In the genomic region with DNA sequence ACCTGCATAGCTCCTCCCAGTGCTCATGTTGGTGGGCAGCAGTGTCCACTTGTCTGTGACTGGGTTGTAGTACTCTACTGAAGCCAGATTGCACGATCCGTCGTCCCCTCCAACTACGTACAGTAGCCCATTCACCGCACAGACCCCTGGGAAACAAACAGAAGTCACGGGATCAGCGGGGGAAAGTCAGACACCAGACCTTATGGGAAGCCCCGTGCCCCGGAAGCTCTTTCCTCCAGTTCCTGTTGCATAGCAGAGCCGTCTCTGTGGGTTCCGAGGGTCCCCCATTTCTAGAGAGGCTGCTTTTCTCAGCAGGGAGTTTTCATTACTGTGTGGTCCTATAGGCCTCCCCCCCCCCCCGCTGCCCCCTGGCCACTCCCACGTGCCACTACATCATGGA, we compare ENCODE assay signal across 18 mouse cellular contexts.
"Had no signal": no experiment of that assay in that cellular context is flagged by ENCODE, and none has a peak within 500 bp of the region (broad histone marks: within the 10 kb centered on the region; RNA-seq: fewer than 3 reads in every experiment).

No protein-coding gene starts in this region.

- H3K27ac ChIP-seq: lung, embryonic 15.5 days; macrophage; midbrain, embryonic 13.5 days; midbrain, embryonic 15.5 days; neural tube, embryonic 12.5 days; stomach, embryonic 15.5 days; stomach, postnatal 0 days had no signal

- ATAC-seq: liver, postnatal 0 days; lung, postnatal 0 days; midbrain, embryonic 13.5 days; midbrain, embryonic 15.5 days had no signal

- H3K4me3 ChIP-seq: lung, embryonic 15.5 days; megakaryocyte, embryonic 14.5 days; midbrain, embryonic 13.5 days; midbrain, embryonic 15.5 days; neural tube, embryonic 12.5 days; stomach, embryonic 15.5 days had no signal

- H3K9me3 ChIP-seq: lung, embryonic 15.5 days; megakaryocyte, embryonic 14.5 days; midbrain, embryonic 13.5 days; midbrain, embryonic 15.5 days; neural tube, embryonic 12.5 days; stomach, embryonic 15.5 days had no signal

- H3K4me2 ChIP-seq: lung, embryonic 15.5 days; midbrain, embryonic 11.5 days; midbrain, embryonic 13.5 days; midbrain, embryonic 15.5 days; neural tube, embryonic 12.5 days; stomach, embryonic 15.5 days had no signal

- DNase-seq: liver, postnatal 0 days; lung, adult 2 months; lung, postnatal 14 days; lung, postnatal 36 days; right cerebral cortex, postnatal 14 days; thymus, adult 2 months; thymus, postnatal 25 days; thymus, postnatal 4 days had no signal

- H3K27me3 ChIP-seq: lung, embryonic 15.5 days; midbrain, embryonic 13.5 days; midbrain, embryonic 15.5 days; neural tube, embryonic 12.5 days; stomach, embryonic 15.5 days had no signal

- H3K9ac ChIP-seq: liver, postnatal 0 days; lung, embryonic 15.5 days; midbrain, embryonic 13.5 days; midbrain, embryonic 15.5 days; neural tube, embryonic 12.5 days; stomach, embryonic 15.5 days had no signal

- H3K4me1 ChIP-seq: megakaryocyte, embryonic 14.5 days; midbrain, embryonic 13.5 days; midbrain, embryonic 15.5 days; neural tube, embryonic 12.5 days; stomach, embryonic 15.5 days had no signal

- H3K36me3 ChIP-seq: lung, embryonic 15.5 days; midbrain, embryonic 15.5 days; neural tube, embryonic 12.5 days; stomach, embryonic 15.5 days had no signal
